Mouse (Mus musculus): ENCODE results near the gene Gm37240.
A peak's percentile ranks its signal among the peaks of the same experiment; 100 is the strongest.
"Not testable (repeated sequence)": the region's sequence is repeated elsewhere in the genome, so short reads cannot be mapped to it uniquely, and the experiment has no call there.

Gm37240 gene

GRCm38 (mm10) chr3:84917903-84918679 is 969.2 kb downstream of the Gm37240 start:
- DNase-seq (ENCODE audit: low spot score in 2 of 2): no peak

DNA sequence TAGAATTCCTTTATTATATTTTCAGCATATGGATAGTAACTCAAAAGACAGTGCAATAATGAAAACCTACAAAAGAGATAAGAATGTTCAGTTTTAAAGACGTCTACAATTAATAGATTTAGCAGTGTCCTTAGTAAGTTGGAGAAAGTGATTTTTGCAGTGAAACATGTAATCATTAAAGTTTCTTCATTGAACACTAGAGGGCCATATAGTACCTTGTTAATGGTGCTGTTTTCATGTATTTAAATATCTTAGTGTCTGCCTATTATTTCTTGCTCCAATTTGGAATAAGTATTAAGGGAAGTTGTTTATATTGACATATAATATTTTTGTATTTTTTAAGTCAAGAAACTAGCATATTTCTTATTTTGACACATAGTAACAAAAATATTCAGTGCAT is 973.0 kb downstream of the Gm37240 start:
- DNase-seq (ENCODE audit: low spot score in 2 of 2): no peak

- peak in 1 of 2 experiments; percentile 8 for DNase-seq (ENCODE audit: low spot score in 2 of 2)
Observed at GRCm38 (mm10) chr3:84906528-84906927, 980.8 kb downstream of the Gm37240 start.

- no peak for DNase-seq (ENCODE audit: low spot score in 2 of 2)
Observed at GRCm38 (mm10) chr3:84897952-84898351, 989.4 kb downstream of the Gm37240 start.

DNA sequence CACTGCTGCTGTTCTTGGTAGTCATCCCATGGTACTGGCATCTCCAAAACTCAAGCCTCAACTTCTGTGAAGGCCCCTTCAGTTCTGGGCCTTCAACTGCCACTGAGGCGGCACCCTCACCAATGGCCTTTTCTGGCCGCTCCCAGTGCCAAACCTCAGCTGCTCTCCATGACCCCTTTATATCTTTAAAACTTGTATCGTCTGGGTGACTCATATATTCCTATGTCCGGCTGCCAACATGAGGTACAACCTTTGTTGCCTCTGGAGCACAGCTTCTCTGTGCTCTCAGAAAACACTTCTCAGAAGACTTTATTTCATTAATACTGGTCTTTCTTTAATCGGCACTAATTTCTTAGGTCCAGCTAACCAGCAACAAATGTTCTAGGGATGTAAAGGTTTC is 996.3 kb downstream of the Gm37240 start:
- no peak for DNase-seq (ENCODE audit: low spot score in 2 of 2)

GRCm38 (mm10) chr3:84889648-84890047 is 997.7 kb downstream of the Gm37240 start:
- no peak for DNase-seq (ENCODE audit: low spot score in 2 of 2)

- no peak for DNase-seq (ENCODE audit: low spot score in 2 of 2)
Observed at GRCm38 (mm10) chr3:84883817-84884483, 1003.4 kb downstream of the Gm37240 start.

- no peak for DNase-seq (ENCODE audit: low spot score in 2 of 2)
Observed at GRCm38 (mm10) chr3:84876211-84876610, 1011.1 kb downstream of the Gm37240 start.

DNA sequence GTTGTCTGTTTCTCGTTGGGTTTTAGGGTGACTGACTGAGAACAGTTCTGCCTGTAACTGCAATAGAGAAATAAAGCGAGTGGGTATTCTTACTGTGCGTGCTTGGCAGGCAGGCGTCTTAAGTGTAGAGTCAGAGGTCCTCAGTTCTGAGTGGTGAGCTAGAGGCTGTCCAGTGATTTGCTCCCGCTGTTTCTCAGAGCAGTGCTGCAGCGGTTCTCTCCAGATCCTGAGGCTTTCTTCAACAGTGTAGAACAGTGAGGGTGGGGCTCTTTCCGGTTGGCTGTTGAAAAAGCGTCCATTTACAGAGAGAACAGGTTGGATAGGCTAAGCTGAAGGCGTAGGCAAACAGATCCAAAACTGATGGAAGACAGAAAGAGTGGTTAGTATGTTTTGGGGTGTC is 1012.0 kb downstream of the Gm37240 start:
- no peak for DNase-seq (ENCODE audit: low spot score in 2 of 2)

DNA sequence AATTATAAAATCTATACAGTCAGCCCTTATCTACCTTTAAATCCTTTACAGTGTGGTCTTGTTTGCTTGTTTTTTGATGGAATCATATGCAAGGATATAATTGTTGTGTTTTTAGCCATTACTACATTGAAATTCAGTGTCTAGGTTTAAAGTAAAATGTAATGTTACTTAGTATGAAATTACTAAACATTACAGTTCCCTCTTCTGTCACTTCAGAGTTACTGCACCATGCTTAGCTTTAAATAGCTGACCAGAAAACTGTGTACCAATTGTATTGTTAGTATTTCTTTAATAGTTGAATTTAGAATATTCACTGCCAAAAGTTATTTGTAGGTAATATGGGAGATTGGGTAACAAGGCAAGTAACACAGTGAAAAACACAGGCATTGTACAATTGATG is 1017.2 kb downstream of the Gm37240 start:
- no peak for DNase-seq (ENCODE audit: low spot score in 2 of 2)

- DNase-seq (ENCODE audit: low spot score in 2 of 2): no peak
Observed at GRCm38 (mm10) chr3:84867991-84868390, 1019.3 kb downstream of the Gm37240 start.

- DNase-seq (ENCODE audit: low spot score in 2 of 2): no peak
Observed at GRCm38 (mm10) chr3:84867434-84867975, 1019.8 kb downstream of the Gm37240 start.

GRCm38 (mm10) chr3:84866866-84867265 is 1020.5 kb downstream of the Gm37240 start:
- no peak for DNase-seq (ENCODE audit: low spot score in 2 of 2)

DNA sequence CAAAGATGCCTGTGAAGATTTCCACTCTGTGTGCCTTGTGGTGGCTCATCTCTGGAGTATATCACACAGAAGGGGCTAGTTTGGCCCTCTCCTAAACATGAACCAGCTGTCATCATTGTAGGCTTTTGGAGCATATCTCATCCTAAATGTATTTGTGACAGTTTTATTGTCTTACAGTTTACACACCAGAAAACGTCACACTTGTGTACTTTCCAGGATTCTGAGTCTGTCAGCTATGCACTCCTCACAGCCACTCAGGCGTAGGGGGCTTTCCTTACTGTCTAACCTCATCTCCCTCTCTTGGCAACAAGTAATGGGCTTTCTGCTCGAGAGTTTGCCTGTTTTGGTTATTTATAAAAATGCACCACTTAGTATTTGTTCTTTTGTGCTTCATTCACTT is 1021.6 kb downstream of the Gm37240 start:
- no peak for DNase-seq (ENCODE audit: low spot score in 2 of 2)

GRCm38 (mm10) chr3:84861817-84862216 is 1025.5 kb downstream of the Gm37240 start:
- DNase-seq (ENCODE audit: low spot score in 2 of 2): not testable (repeated sequence)

GRCm38 (mm10) chr3:84860669-84861068 is 1026.6 kb downstream of the Gm37240 start:
- DNase-seq (ENCODE audit: low spot score in 2 of 2): no peak

DNA sequence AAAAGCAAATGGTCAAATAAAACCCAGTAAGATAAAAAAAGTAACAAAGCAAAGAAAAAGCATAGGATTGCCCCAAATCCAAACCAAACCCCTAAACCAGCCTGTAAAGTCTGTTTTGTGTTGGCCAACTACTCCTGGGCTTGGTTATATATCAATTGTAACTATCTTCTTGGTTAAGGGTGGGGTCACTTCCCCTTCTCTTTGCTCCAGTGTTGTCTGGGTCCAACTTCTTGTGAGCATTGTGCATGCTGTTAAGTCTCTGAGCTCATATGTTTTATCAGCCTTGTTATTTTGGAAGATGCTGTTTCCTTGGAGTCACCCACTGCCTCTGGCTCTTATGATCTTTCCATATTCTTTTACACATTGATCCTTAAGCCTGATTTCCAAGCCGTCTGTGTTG is 1032.9 kb downstream of the Gm37240 start:
- no peak for DNase-seq (ENCODE audit: low spot score in 2 of 2)

- no peak for DNase-seq (ENCODE audit: low spot score in 2 of 2)
Observed at GRCm38 (mm10) chr3:84852877-84853276, 1034.4 kb downstream of the Gm37240 start.

DNA sequence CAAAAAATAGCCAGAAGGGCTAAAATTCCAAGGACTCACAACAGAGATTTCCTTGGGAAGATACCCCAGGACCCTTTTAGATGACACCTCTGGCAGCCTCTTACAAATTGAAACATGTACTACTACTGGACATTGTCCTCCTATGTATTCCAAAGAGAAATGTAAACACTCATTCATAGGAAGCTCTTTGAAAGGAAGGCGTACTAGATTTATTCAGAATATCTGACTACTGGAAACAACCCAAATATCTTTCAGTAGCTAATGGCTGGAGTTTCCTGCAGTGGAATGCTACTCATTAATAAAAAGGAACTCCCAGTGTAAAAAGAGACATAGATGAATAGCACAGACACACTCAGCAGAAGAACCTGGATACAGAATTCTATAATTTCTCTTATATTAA is 1035.5 kb downstream of the Gm37240 start:
- no peak for DNase-seq (ENCODE audit: low spot score in 2 of 2)

DNA sequence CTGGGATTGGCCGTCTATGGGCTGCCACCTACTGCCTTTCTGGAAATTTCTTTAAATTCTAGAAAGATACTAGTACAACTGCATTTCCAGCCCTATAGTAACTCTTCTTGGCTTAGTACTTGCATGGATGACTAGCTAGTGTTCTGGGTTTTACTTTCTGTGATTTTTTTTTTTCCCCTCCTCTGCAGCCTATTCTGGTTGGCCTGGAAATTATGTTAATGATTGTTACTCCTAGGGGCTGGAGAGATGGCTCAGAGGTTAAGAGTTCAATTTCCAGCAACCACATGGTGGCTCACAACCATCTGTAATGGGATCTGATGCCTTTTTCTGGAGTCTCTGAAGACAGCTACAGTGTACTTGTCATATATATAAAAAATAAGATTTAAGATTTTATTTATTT is 1036.9 kb downstream of the Gm37240 start:
- DNase-seq (ENCODE audit: low spot score in 2 of 2): no peak

- no peak for DNase-seq (ENCODE audit: low spot score in 2 of 2)
Observed at GRCm38 (mm10) chr3:84848798-84849197, 1038.5 kb downstream of the Gm37240 start.

GRCm38 (mm10) chr3:84843594-84843993 is 1043.7 kb downstream of the Gm37240 start:
- DNase-seq (ENCODE audit: low spot score in 2 of 2): peak in 1 of 2 experiments; percentile 39

DNA sequence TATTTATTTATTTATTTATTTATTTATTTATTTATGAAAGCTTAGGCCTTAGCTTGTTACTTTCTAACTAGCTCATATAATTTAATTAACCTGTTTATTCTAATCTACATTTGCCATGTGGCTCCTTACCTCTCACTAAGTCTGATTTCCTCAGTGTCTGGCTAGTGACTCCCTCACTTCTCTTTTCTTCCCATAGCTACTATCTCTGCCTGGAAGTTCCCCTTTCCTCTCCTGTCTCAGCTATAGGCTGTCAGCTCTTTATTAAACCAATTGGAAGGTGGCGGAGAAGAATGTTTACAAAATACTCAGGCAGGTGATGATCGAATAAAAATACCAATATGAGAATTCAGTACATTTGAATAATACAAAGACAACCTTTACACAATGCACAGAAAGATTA is 1044.5 kb downstream of the Gm37240 start:
- no peak for DNase-seq (ENCODE audit: low spot score in 2 of 2)

All from cerebellum, postnatal 4 days (tissue).